Mouse (Mus musculus): ENCODE measurements around the gene Adamts1. TPM values are rescaled to one million over a fixed set of nuclear protein-coding genes. Genes with fewer than 3 reads are reported as not detected.

Adamts1 gene
- polyA plus RNA-seq, 1 experiment from 2014 or later = 4.2 TPM

GRCm38 (mm10) chr16:85756101-85756819 is 46.7 kb downstream of the Adamts1 start:
- Histone ChIP-seq H3K27me3 (ENCODE audit: control insufficient read depth, insufficient read depth, low read length) (no peaks in the 10 kb centered on the region), H3K4me1 (ENCODE audit: control insufficient read depth, insufficient read depth, low read length) (no peaks in the 10 kb centered on the region), H3K4me3 (replicated peaks; ENCODE audit: low read depth, low read length) (no peak overlapping the region), H3K36me3 (ENCODE audit: control insufficient read depth, insufficient read depth, low read length) (no peaks in the 10 kb centered on the region), H3K4me2 (ENCODE audit: low read length) (no peak overlapping the region), H3K9me3 (ENCODE audit: control insufficient read depth, low read length) (no peaks in the 10 kb centered on the region), H3K27ac (replicated peaks; ENCODE audit: low read depth, low read length) (no peak overlapping the region), H3K9ac (replicated peaks; ENCODE audit: low read length) (no peak overlapping the region)
- ATAC-seq (ENCODE audit: low FRiP score, low TSS enrichment) (no peak), DNase-seq (peak; percentile 74)
- WGBS = 72% methylated on average over 14 of the region's 14 CpGs

- ATAC-seq (ENCODE audit: low FRiP score, low TSS enrichment) (no peak), DNase-seq (no peak)
- Histone ChIP-seq H3K9me3 (ENCODE audit: control insufficient read depth, low read length) (no peaks in the 10 kb centered on the region), H3K27me3 (ENCODE audit: control insufficient read depth, insufficient read depth, low read length) (no peaks in the 10 kb centered on the region), H3K4me1 (ENCODE audit: control insufficient read depth, insufficient read depth, low read length) (no peaks in the 10 kb centered on the region), H3K9ac (replicated peaks; ENCODE audit: low read length) (no peak overlapping the region), H3K27ac (replicated peaks; ENCODE audit: low read depth, low read length) (no peak overlapping the region), H3K36me3 (ENCODE audit: control insufficient read depth, insufficient read depth, low read length) (no peaks in the 10 kb centered on the region), H3K4me3 (replicated peaks; ENCODE audit: low read depth, low read length) (no peak overlapping the region), H3K4me2 (ENCODE audit: low read length) (no peak overlapping the region)
- WGBS = 46% methylated on average over 6 of the region's 6 CpGs
These were observed 53.6 kb downstream of the Adamts1 start for GRCm38 (mm10) chr16:85749335-85749734.

DNA sequence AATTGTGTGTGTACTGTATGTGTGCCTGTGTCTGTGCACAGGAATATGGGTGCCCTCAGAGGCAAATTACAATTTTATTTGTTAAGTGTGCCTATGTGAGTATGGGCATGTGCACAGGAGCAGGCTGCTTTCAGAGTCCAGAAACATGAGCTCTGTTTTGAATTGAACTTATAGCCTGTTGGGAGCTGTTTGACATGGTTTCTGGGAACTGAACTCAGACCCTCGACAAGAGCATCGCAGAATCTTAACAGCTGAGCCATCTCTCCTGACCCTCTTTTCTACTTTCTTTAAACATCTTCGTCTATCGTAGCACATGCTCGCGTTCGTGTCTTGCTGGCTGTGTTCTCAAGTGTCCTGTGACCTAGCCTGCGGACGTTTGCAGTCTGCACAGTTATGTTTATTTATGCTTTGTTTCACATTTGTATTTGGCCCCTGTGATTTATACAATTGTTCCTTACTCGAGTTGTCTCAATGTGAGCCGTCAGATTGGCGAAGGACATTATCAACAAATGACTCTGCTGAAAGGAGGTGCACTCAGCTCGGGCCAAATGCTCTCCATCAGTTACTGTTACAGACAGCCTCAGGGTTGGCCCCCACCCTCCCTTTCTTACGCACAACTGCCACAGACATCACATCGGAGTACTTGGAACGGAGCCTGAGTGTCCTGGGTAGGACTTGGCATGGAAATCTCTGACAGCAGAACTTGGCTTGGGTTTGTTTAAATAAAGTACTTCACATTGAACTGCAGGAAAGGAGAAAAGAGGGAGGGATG is 55.1 kb downstream of the Adamts1 start:
- no peak overlapping the region for H3K9ac ChIP-seq (replicated peaks; ENCODE audit: low read length)
- H3K9me3 ChIP-seq (ENCODE audit: control insufficient read depth, low read length) = no peaks in the 10 kb centered on the region
- H3K27ac ChIP-seq (replicated peaks; ENCODE audit: low read depth, low read length) = no peak overlapping the region
- peak; percentile 59 for DNase-seq
- H3K4me2 ChIP-seq (ENCODE audit: low read length) = no peak overlapping the region
- no peaks in the 10 kb centered on the region for H3K27me3 ChIP-seq (ENCODE audit: control insufficient read depth, insufficient read depth, low read length)
- 79% methylated on average over 16 of the region's 16 CpGs for WGBS
- H3K36me3 ChIP-seq (ENCODE audit: control insufficient read depth, insufficient read depth, low read length) = no peaks in the 10 kb centered on the region
- H3K4me1 ChIP-seq (ENCODE audit: control insufficient read depth, insufficient read depth, low read length) = no peaks in the 10 kb centered on the region
- ATAC-seq (ENCODE audit: low FRiP score, low TSS enrichment) = peak; percentile 50; the same call in 1 of the 2 replicates
- H3K4me3 ChIP-seq (replicated peaks; ENCODE audit: low read depth, low read length) = no peak overlapping the region

DNA sequence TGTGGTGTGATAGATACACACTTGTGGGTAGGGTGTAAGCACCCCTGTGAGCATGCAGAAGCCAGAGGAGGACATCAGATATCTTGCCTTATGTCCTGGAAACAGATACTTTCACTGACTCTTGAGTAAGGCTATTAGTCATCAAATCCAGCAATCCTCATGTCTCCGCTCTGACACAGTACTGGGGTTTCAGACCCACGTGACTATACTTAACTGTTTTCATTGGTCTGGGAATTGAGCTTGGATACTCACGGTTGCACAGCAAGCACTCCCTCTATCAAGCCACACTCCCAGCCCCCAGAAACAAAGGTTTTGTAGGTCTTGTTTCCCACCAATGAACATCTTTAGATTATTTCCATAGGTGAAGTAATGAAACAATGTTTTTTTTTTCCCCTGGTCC is 56.5 kb downstream of the Adamts1 start:
- H3K27ac ChIP-seq (replicated peaks; ENCODE audit: low read depth, low read length) = no peak overlapping the region
- no peaks in the 10 kb centered on the region for H3K27me3 ChIP-seq (ENCODE audit: control insufficient read depth, insufficient read depth, low read length)
- ATAC-seq (ENCODE audit: low FRiP score, low TSS enrichment) (no peak), DNase-seq (no peak)
- H3K4me3 ChIP-seq (replicated peaks; ENCODE audit: low read depth, low read length) = no peak overlapping the region
- H3K4me1 ChIP-seq (ENCODE audit: control insufficient read depth, insufficient read depth, low read length) = no peaks in the 10 kb centered on the region
- 81% methylated on average over 3 of the region's 3 CpGs for WGBS
- no peaks in the 10 kb centered on the region for H3K9me3 ChIP-seq (ENCODE audit: control insufficient read depth, low read length)
- H3K36me3 ChIP-seq (ENCODE audit: control insufficient read depth, insufficient read depth, low read length) = no peaks in the 10 kb centered on the region
- H3K4me2 ChIP-seq (ENCODE audit: low read length) = no peak overlapping the region
- no peak overlapping the region for H3K9ac ChIP-seq (replicated peaks; ENCODE audit: low read length)

Other genes with a start within 250 kb of the Adamts1 start
- gene Cyyr1, start 249.7 kb downstream of the Adamts1 start, polyA plus RNA-seq (2014; fragmentation: Nextera tagmentation; extraction: Ambion mirVana) = 1.5 and 3.3 TPM in 2 replicates
- gene Adamts5, start 98.7 kb upstream of the Adamts1 start, polyA plus RNA-seq (2014; fragmentation: Nextera tagmentation; extraction: Ambion mirVana) = 1.6 and 1.8 TPM in 2 replicates

Data from midbrain, embryonic 14.5 days (tissue).